Mouse (Mus musculus): Measurements from ENCODE around the gene Gm10282. TPM values are rescaled to one million over a fixed set of nuclear protein-coding genes. Genes with fewer than 3 reads are reported as not detected.

The Gm10282 gene
- polyA plus RNA-seq, 1 experiment: 0.53 TPM

DNA sequence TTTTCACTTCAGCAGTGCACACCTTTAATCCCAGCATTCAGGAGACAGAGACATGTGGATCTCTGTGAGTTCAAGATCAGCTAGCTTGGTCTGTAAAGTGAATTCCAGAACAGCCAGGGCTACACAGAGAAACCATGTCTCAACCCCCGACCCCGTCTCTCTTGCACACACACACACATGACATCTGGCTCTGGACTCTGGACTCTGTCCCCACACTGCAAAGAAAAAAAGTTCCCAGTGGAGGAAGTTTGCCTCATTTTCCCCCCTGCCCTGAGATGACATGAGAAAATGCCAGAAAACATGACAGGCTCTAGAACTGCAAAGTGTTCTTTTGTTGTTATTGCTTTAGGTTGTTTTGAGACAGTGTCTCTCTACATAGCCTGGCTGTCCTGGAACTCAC, 45.2 kb downstream of the Gm10282 start:
- TF ChIP-seq POLR2A (IDR thresholded peaks at IDR 0.05; ENCODE audit: borderline replicate concordance, extremely low read depth, low read depth, low read length) (no peak), CTCF (IDR thresholded peaks at IDR 0.05; ENCODE audit: insufficient read depth, low read length) (no peak)
- no peak for DNase-seq
- WGBS: 45% methylated on average over 2 of the region's 2 CpGs
- Histone ChIP-seq H3K4me3 (replicated peaks; ENCODE audit: extremely low read depth, low read depth, low read length) (no peak overlapping the region), H3K4me1 (ENCODE audit: control insufficient read depth, insufficient read depth, low read length) (no peaks in the 10 kb centered on the region)

DNA sequence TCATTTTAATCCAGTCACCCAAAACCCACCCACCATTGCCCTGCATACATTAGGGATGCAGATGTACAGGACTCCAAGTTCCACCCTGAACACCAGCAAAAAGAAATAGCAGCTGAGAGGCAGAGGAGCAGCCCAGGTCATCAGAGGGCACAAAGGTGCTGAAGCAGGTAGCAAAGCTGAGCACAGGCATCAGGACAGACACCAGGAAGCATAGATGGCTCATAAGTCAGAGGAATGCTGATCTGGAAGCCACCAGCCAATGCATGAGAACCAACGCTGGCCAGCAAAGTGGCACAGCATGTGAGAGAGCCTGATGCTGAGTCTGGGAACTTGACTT, 47.2 kb downstream of the Gm10282 start:
- 93% methylated on average over 1 of the region's 1 CpGs for WGBS
- no peak for DNase-seq
- Histone ChIP-seq H3K4me1 (ENCODE audit: control insufficient read depth, insufficient read depth, low read length) (no peaks in the 10 kb centered on the region), H3K4me3 (replicated peaks; ENCODE audit: extremely low read depth, low read depth, low read length) (no peak overlapping the region)
- TF ChIP-seq POLR2A (IDR thresholded peaks at IDR 0.05; ENCODE audit: borderline replicate concordance, extremely low read depth, low read depth, low read length): no peak
- TF ChIP-seq CTCF (IDR thresholded peaks at IDR 0.05; ENCODE audit: insufficient read depth, low read length): no peak

DNA sequence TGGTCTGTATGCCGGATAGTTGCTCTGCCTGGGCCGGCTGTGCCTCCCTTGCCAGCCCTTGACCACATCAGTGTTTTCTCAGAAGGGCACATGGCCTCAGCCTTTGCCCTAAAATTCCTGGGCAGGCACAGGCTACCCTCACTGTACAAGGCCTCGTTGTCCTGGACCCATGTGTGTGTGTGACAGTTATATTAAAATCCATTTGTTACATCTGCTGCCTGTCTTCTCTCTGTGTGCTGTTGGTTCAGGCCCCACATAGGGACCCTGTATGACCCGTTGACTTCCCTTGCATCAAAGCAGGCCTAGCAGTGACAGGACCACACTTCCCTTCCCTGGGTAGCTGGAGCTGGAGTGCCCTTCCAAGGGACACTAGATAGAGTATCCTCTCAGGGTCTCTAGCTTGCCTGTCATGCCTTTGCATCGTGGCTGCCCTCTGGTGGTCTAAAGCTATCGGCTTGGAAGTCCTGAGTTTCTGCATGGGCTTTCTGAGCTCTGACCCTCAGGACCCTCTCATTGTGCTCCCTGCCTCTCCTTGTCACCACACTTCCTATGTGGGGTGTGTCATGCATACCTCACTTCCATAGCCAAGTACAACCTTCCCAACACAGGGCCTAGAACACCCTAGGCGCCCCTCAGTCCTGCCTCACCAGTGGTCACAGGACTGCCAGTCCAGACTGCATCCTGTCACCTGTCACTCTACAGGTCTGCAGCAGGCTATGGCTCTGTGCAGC, 47.7 kb downstream of the Gm10282 start:
- H3K4me3 ChIP-seq (replicated peaks; ENCODE audit: extremely low read depth, low read depth, low read length): no peak overlapping the region
- DNase-seq: no peak
- no peaks in the 10 kb centered on the region for H3K4me1 ChIP-seq (ENCODE audit: control insufficient read depth, insufficient read depth, low read length)
- WGBS: 50% methylated on average over 7 of the region's 7 CpGs
- TF ChIP-seq CTCF (IDR thresholded peaks at IDR 0.05; ENCODE audit: insufficient read depth, low read length): peak; percentile 57
- no peak for TF ChIP-seq POLR2A (IDR thresholded peaks at IDR 0.05; ENCODE audit: borderline replicate concordance, extremely low read depth, low read depth, low read length)

Other genes with a start within 250 kb of the Gm10282 start
- not detected in 2 replicates for gene Olfr373, start 222.1 kb downstream of the Gm10282 start, polyA plus RNA-seq (2012; rRNA removed)
- gene Olfr374, start 198.2 kb downstream of the Gm10282 start, polyA plus RNA-seq (2012; rRNA removed): not detected in 2 replicates
- 139 and 170 TPM in 2 replicates for gene Tpm4, start 170.3 kb downstream of the Gm10282 start, polyA plus RNA-seq (2012; rRNA removed)
- 39.1 and 67.4 TPM in 2 replicates for gene Rab8a, start 144.1 kb downstream of the Gm10282 start, polyA plus RNA-seq (2012; rRNA removed)
- 1.6 and 1.8 TPM in 2 replicates for gene Hsh2d, start 115.6 kb downstream of the Gm10282 start, polyA plus RNA-seq (2012; rRNA removed)
- 0.25 TPM in 1 of 2 replicates, not detected in the other for gene Cib3, start 92.4 kb downstream of the Gm10282 start, polyA plus RNA-seq (2012; rRNA removed)
- gene Gm11034, start 91.6 kb downstream of the Gm10282 start, polyA plus RNA-seq (2012; rRNA removed): not detected in 2 replicates
- 35.9 and 50.0 TPM in 2 replicates for gene Fam32a, start 85.5 kb downstream of the Gm10282 start, polyA plus RNA-seq (2012; rRNA removed)
- gene Ap1m1, start 65.2 kb downstream of the Gm10282 start, polyA plus RNA-seq (2012; rRNA removed): 67.5 and 78.6 TPM in 2 replicates
- 144 and 340 TPM in 2 replicates for gene Klf2, start 13.8 kb upstream of the Gm10282 start, polyA plus RNA-seq (2012; rRNA removed)
- gene Eps15l1, start 116.2 kb upstream of the Gm10282 start, polyA plus RNA-seq (2012; rRNA removed): 35.5 and 48.3 TPM in 2 replicates
- 0.49 and 0.51 TPM in 2 replicates for gene Calr3, start 138.6 kb upstream of the Gm10282 start, polyA plus RNA-seq (2012; rRNA removed)
- 6.4 and 8.7 TPM in 2 replicates for gene 1700030K09Rik, start 138.6 kb upstream of the Gm10282 start, polyA plus RNA-seq (2012; rRNA removed)
- gene Cherp, start 170.0 kb upstream of the Gm10282 start, polyA plus RNA-seq (2012; rRNA removed): 44.5 and 47.0 TPM in 2 replicates
- 66.5 and 74.9 TPM in 2 replicates for gene Slc35e1, start 187.4 kb upstream of the Gm10282 start, polyA plus RNA-seq (2012; rRNA removed)
- 10.0 and 14.3 TPM in 2 replicates for gene Med26, start 243.0 kb upstream of the Gm10282 start, polyA plus RNA-seq (2012; rRNA removed)